Mouse (Mus musculus) adrenal gland, postnatal 4 days (tissue): ENCODE measurements at regions not wholly inside any gene's neighbourhood (a gene's known extent, or its start where the extent isn't known, plus 50 kb on each side); places are given as distances from the start of the nearest gene placed in this dataset.

Experiments
- DNase-seq, 2 experiments: peaks; one replicate each; pipeline ENCODE4 v3.0.0; 2021 to 2022; ENCODE audit warnings: low spot score in 2 of 2, mixed read lengths in 2 of 2

- DNase-seq: no peak
Measured at GRCm38 (mm10) chr9:46938628-46939027, 59.9 kb upstream of the Gm4791 start.

- no peak for DNase-seq
Measured at GRCm38 (mm10) chr9:46925641-46926040, 72.9 kb upstream of the Gm4791 start.

- no peak for DNase-seq
Measured at GRCm38 (mm10) chr9:46920081-46920480, 78.5 kb upstream of the Gm4791 start.

GRCm38 (mm10) chr9:46913238-46913637 lies 85.3 kb upstream of the Gm4791 start:
- no peak for DNase-seq

- DNase-seq: no peak
Measured at GRCm38 (mm10) chr9:46909412-46910013, 89.0 kb upstream of the Gm4791 start.

- DNase-seq: no peak
Measured at GRCm38 (mm10) chr9:46905081-46905480, 93.5 kb upstream of the Gm4791 start.

- no peak for DNase-seq
Measured at GRCm38 (mm10) chr9:46903491-46904220, 94.9 kb upstream of the Gm4791 start.

GRCm38 (mm10) chr9:46899283-46899682 lies 99.3 kb upstream of the Gm4791 start:
- DNase-seq: no peak

- DNase-seq: no peak
Measured at GRCm38 (mm10) chr9:46898120-46898519, 100.4 kb upstream of the Gm4791 start.

- no peak for DNase-seq
Measured at GRCm38 (mm10) chr9:46891829-46892228, 106.7 kb upstream of the Gm4791 start.

GRCm38 (mm10) chr9:46889933-46890662 lies 108.4 kb upstream of the Gm4791 start:
- no peak for DNase-seq

GRCm38 (mm10) chr9:46871211-46871994 lies 127.1 kb upstream of the Gm4791 start:
- no peak for DNase-seq

- no peak for DNase-seq
Measured at GRCm38 (mm10) chr9:46863934-46864333, 134.6 kb upstream of the Gm4791 start.

- no peak for DNase-seq
Measured at GRCm38 (mm10) chr9:46851753-46852152, 146.8 kb upstream of the Gm4791 start.

- DNase-seq: no peak
Measured at GRCm38 (mm10) chr9:46851336-46851735, 147.2 kb upstream of the Gm4791 start.

GRCm38 (mm10) chr9:46845276-46845675 lies 153.3 kb upstream of the Gm4791 start:
- DNase-seq: no peak

- DNase-seq: no peak
Measured at GRCm38 (mm10) chr9:46843781-46844180, 154.8 kb upstream of the Gm4791 start.

- no peak for DNase-seq
Measured at GRCm38 (mm10) chr9:46841571-46841970, 157.0 kb upstream of the Gm4791 start.

- DNase-seq: no peak
Measured at GRCm38 (mm10) chr9:46835261-46835660, 163.3 kb upstream of the Gm4791 start.

- DNase-seq: no peak
Measured at GRCm38 (mm10) chr9:46830746-46831560, 167.6 kb upstream of the Gm4791 start.

GRCm38 (mm10) chr9:46830316-46830715 lies 168.2 kb upstream of the Gm4791 start:
- no peak for DNase-seq
